Mouse (Mus musculus) regulatory T cell (primary cell): ENCODE data around the gene Gpbar1.

Experiments used
- in situ Hi-C: fragments of 300-600 bp; cut with MboI, MseI; formaldehyde crosslinking; loops from one replicate; pipeline ENCODE4 v1.15.1; 2025; ENCODE audit warnings: high pct_unique_total_duplicates

Gpbar1 gene

GRCm38 (mm10) chr1:74294090-74294643 is 15.8 kb downstream of the Gpbar1 start:
- in situ Hi-C loops = loop anchor here (25.0 kb wide), 1 partner anchor 918 kb away; the partner anchor contains the start of genes Glb1l, Stk16 and Tuba4a

GRCm38 (mm10) chr1:74294733-74295455 is 16.5 kb downstream of the Gpbar1 start:
- in situ Hi-C loops = loop anchor here (25.0 kb wide), 1 partner anchor 917 kb away; the partner anchor contains the start of genes Glb1l, Stk16 and Tuba4a

- in situ Hi-C loops = loop anchor here (25.0 kb wide), 1 partner anchor 917 kb away; the partner anchor contains the start of genes Glb1l, Stk16 and Tuba4a
Observed at GRCm38 (mm10) chr1:74295456-74296171, 17.3 kb downstream of the Gpbar1 start.

- in situ Hi-C loops = loop anchor here (25.0 kb wide), 1 partner anchor 916 kb away; the partner anchor contains the start of genes Glb1l, Stk16 and Tuba4a
Observed at GRCm38 (mm10) chr1:74296477-74296876, 18.1 kb downstream of the Gpbar1 start.

GRCm38 (mm10) chr1:74297269-74297668 is 18.9 kb downstream of the Gpbar1 start:
- in situ Hi-C loops = loop anchor here (25.0 kb wide), 1 partner anchor 915 kb away; the partner anchor contains the start of genes Glb1l, Stk16 and Tuba4a

GRCm38 (mm10) chr1:74298157-74298750 is 19.9 kb downstream of the Gpbar1 start:
- in situ Hi-C loops = loop anchor here (25.0 kb wide), 1 partner anchor 914 kb away; the partner anchor contains the start of genes Glb1l, Stk16 and Tuba4a

GRCm38 (mm10) chr1:74298996-74299395 is 20.6 kb downstream of the Gpbar1 start:
- in situ Hi-C loops = loop anchor here (25.0 kb wide), 1 partner anchor 913 kb away; the partner anchor contains the start of genes Glb1l, Stk16 and Tuba4a

- in situ Hi-C loops = no loop called here
Observed at GRCm38 (mm10) chr1:74300347-74301110, 22.2 kb downstream of the Gpbar1 start.

- in situ Hi-C loops = no loop called here
Observed at GRCm38 (mm10) chr1:74302229-74302628, 23.9 kb downstream of the Gpbar1 start.

GRCm38 (mm10) chr1:74302835-74303234 is 24.5 kb downstream of the Gpbar1 start:
- in situ Hi-C loops = no loop called here

- in situ Hi-C loops = no loop called here
Observed at GRCm38 (mm10) chr1:74303509-74304338, 25.4 kb downstream of the Gpbar1 start.

GRCm38 (mm10) chr1:74304339-74304790 is 26.0 kb downstream of the Gpbar1 start:
- in situ Hi-C loops = no loop called here

- in situ Hi-C loops = loop anchor here (5.0 kb wide), 1 partner anchor 77 kb away; no protein-coding TSS in a partner anchor
Observed at GRCm38 (mm10) chr1:74304946-74305345, 26.6 kb downstream of the Gpbar1 start.

- in situ Hi-C loops = loop anchor here (5.0 kb wide), 1 partner anchor 77 kb away; no protein-coding TSS in a partner anchor
Observed at GRCm38 (mm10) chr1:74305522-74305921, 27.2 kb downstream of the Gpbar1 start, which contains the start of gene Tmbim1. Gene Tmbim1, minus strand, starts transcription at chr1:74305622.

GRCm38 (mm10) chr1:74307146-74307545 is 28.8 kb downstream of the Gpbar1 start:
- in situ Hi-C loops = loop anchor here (5.0 kb wide), 1 partner anchor 75 kb away; no protein-coding TSS in a partner anchor

- in situ Hi-C loops = loop anchor here (5.0 kb wide), 1 partner anchor 74 kb away; no protein-coding TSS in a partner anchor
Observed at GRCm38 (mm10) chr1:74308001-74308964, 29.9 kb downstream of the Gpbar1 start.

GRCm38 (mm10) chr1:74309767-74310166 is 31.4 kb downstream of the Gpbar1 start:
- in situ Hi-C loops = loop anchor here (5.0 kb wide), 1 partner anchor 73 kb away; no protein-coding TSS in a partner anchor
